Mouse (Mus musculus): Measurements from ENCODE around the gene Cdk20.

- no peak for TF ChIP-seq CEBPB (IDR thresholded peaks at IDR 0.05; ENCODE audit: insufficient read depth, poor library complexity, severe bottlenecking)
- TF ChIP-seq POLR2AphosphoS2 (IDR thresholded peaks at IDR 0.05; ENCODE audit: insufficient read length, low read depth), result no peak
- TF ChIP-seq POLR2A (IDR thresholded peaks at IDR 0.05; ENCODE audit: insufficient read length, low read depth), result no peak
- no peak for TF ChIP-seq MAX (IDR thresholded peaks at IDR 0.05; ENCODE audit: low read depth)
- TF ChIP-seq TCF3 (IDR thresholded peaks at IDR 0.05; ENCODE audit: insufficient read length, low read depth), result no peak
- TF ChIP-seq USF1 (IDR thresholded peaks at IDR 0.05; ENCODE audit: low read depth), result no peak
Measured at GRCm38 (mm10) chr13:64447947-64448346, 15.8 kb downstream of the Cdk20 start.

Data from myocyte (in vitro differentiated cells).